Mouse (Mus musculus): ENCODE results near the gene Isl2.

DNA sequence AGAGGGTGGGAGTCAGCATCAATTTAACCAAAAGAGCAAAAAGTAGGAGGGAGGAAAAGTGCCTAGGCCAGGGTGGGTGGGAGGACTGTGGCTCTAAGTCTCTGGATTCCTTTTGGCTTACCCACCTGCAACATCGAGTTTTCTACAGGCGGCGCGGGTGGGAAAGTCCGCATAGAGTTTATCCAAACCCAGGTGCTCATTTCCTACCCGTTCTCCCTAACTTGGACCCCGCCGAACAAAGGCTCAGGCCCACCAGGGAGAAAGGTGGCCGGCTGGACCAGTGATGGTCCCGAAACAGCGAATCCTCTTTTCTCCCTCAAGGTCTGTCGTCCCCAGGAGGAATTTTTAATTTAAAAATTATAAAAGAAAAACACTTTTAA lies 1.9 kb downstream of the Isl2 start:
- TF ChIP-seq CTCF (conservative IDR thresholded peaks at IDR 0.05; ENCODE audit: insufficient read depth, insufficient read length, low read depth, low read length) (no peak), POLR2A (IDR thresholded peaks at IDR 0.05; ENCODE audit: low read depth, low read length) (no peak)
